Mouse (Mus musculus): ENCODE data around the gene Plb1.

Gene Plb1

DNA sequence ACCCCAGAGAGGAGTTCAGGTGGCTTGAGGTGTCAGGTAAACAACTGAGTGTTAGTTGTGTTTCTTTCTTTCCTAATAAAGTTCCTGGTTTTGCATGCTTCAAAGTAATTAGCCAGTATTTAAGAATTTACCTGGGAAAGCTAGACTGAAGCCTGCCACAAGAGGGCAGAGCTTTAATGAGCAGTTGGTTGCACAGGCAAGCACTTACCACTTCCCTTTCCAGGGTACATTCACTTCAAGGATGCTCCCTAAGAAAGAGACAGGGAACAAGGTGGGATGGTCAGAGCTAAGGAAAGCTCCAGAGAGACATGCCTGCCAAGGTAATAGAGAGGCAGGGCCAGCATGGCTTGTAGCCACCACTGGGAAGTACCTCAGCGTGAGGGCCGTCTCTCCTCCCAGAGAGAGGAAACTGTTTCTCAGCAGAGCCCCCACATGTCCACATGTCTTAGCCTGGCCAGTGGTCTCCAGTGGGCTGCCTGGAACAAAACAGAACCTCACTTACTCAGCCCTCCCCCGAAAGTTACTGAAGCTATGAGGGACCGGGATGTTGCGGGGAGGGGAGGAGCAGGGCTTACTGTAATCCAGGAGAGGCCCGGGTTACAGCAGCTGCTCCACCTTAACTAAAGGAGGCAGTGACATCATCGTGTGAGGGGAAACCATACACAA lies 89.8 kb downstream of the Plb1 start:
- DNase-seq (ENCODE audit: extremely low read depth, insufficient read length, low spot score), result peak; percentile 34

- DNase-seq (ENCODE audit: extremely low read depth, insufficient read length, low spot score), result no peak
These were observed 95.6 kb downstream of the Plb1 start for GRCm38 (mm10) chr5:32328139-32328538.

GRCm38 (mm10) chr5:32332591-32332990 lies 100.1 kb downstream of the Plb1 start:
- no peak for DNase-seq (ENCODE audit: extremely low read depth, insufficient read length, low spot score)

GRCm38 (mm10) chr5:32335172-32335571 lies 102.7 kb downstream of the Plb1 start:
- DNase-seq (ENCODE audit: extremely low read depth, insufficient read length, low spot score), result no peak

GRCm38 (mm10) chr5:32336092-32336491 lies 103.6 kb downstream of the Plb1 start:
- peak; percentile 41 for DNase-seq (ENCODE audit: extremely low read depth, insufficient read length, low spot score)

DNA sequence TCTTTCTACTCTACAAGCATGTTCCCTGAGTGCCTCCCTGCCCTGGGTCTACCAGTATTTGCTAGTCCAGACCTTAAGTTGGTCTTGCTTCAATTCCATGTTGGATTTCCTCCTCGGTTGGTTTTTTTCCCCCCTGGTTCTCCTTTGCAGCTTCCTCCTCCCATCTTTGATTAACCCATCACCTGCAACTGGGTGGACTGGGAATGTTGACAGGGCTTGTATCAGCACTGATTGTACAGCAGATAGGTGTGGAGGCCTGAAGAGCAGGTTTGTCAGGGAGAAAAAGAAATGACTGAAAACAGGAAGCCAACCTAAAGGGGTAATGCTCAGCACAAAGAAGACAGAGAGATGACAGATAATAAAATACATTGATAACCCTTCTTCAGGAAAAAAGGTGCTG lies 104.8 kb downstream of the Plb1 start:
- no peak for DNase-seq (ENCODE audit: extremely low read depth, insufficient read length, low spot score)

DNA sequence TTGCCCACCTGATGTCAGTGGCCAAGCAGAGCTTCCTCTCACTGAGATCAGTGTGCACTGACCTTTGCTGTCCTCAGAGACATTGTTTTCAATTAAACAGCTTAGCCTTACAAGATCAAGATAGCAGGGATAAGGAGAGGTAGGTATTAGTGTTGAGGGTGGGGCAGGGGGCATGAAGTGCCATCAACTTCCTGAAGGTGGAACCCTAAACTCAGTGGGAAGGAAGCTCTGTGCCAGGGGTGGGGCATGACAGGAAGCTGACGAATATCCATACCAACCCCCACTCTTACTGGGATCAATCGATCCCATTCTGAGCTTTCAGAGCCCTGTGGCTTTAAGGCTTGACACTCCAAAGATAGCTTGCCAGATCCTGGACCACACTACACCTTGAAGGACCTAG lies 105.8 kb downstream of the Plb1 start:
- no peak for DNase-seq (ENCODE audit: extremely low read depth, insufficient read length, low spot score)

DNA sequence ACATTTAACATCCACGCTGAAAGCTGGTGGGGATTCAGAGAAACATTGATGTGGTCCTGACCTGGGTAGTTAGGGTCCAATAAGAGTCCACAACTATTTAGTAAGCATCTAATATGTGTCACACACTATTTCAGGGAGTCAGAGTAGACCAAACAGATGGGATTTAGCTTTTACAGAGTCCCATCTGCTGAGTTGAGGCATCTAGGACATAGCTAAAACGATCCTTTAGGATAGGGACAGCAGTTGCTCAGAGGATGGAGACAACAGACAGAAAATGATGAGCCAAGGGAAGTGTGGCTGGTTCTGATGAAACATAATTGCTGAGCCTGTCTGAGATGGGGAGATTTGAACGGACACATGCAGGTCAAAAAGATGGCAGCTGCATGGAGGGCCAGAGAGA lies 106.3 kb downstream of the Plb1 start:
- no peak for DNase-seq (ENCODE audit: extremely low read depth, insufficient read length, low spot score)

GRCm38 (mm10) chr5:32340246-32340645 lies 107.7 kb downstream of the Plb1 start:
- no peak for DNase-seq (ENCODE audit: extremely low read depth, insufficient read length, low spot score)

DNA sequence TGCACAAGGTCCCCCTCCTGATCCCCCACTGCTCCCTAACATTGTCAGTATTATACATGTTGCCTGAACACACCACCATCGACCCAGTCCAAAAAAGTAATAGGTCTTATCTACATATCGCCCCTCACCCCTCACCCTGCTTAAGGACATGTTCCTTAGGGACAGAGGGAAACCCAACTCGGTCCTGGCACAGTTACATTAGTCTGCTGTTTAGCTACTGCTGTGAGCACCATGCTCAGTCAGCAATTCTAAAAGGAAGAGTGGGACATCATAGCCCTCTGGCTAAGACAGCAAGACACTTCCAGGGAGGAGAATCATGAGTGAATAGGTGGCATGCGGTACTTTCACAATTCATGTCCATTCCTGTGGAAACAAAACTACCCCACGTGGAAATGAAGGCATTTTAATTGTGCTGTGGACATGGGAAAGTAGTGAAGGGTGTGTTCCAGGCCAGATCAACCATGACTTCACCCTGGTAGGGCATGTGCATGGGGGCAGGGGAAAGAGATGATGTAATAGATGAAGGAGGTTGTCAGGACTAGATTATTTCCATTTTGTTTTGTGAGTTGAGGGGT lies 110.3 kb downstream of the Plb1 start:
- no peak for DNase-seq (ENCODE audit: extremely low read depth, insufficient read length, low spot score)

DNA sequence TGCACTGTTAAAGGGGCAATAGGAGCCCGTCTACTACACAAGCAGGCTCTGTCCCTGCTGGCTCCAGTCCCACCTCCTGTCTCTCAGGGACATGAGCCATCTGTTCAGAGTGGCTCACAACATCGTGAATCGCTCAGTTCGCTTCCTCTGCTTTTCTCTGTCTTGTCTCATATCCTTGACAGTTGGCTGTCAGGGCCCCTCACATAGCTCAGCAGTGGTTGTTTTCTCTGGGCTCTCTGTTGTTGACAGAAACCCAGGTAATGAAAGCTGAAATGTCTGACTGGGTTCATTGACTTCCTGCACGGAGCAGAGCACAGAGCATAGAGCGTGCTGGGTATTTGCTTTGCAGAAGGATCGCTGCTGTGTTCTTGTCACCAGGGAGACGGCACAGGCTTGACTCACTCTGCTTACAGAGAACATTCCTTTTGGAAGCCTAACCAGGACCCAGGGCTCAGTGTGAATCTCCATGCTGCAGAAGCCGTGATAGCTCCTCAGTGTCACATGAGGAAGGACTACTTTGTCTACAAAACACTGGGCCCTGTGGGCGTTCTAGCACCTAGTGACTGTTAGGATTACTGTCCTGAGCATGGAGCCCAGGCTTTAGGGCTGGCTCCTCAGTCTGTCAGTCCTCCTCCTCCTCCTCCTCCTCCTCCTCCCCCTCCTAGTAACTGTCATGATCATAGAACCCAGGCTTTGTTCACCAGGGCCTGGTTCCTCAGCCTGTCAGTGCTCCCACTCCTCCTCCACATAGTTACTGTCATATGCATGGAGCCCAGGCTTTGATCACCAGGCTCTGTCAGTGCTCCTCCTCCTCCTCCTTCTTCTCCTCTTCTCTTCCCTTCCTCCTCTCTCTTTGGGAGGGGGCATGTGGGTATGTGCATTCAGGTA lies 113.8 kb downstream of the Plb1 start:
- peak; percentile 46 for DNase-seq (ENCODE audit: extremely low read depth, insufficient read length, low spot score)

- no peak for DNase-seq (ENCODE audit: extremely low read depth, insufficient read length, low spot score)
These were observed 117.2 kb downstream of the Plb1 start for GRCm38 (mm10) chr5:32349718-32350117.

GRCm38 (mm10) chr5:32350551-32351256 lies 118.2 kb downstream of the Plb1 start:
- no peak for DNase-seq (ENCODE audit: extremely low read depth, insufficient read length, low spot score)

GRCm38 (mm10) chr5:32351721-32352465 lies 119.4 kb downstream of the Plb1 start:
- no peak for DNase-seq (ENCODE audit: extremely low read depth, insufficient read length, low spot score)

GRCm38 (mm10) chr5:32352845-32353244 lies 120.3 kb downstream of the Plb1 start:
- no peak for DNase-seq (ENCODE audit: extremely low read depth, insufficient read length, low spot score)

GRCm38 (mm10) chr5:32353280-32353679 lies 120.8 kb downstream of the Plb1 start:
- peak; percentile 59 for DNase-seq (ENCODE audit: extremely low read depth, insufficient read length, low spot score)

GRCm38 (mm10) chr5:32360511-32360910 lies 128.0 kb downstream of the Plb1 start:
- no peak for DNase-seq (ENCODE audit: extremely low read depth, insufficient read length, low spot score)

- DNase-seq (ENCODE audit: extremely low read depth, insufficient read length, low spot score), result no peak
These were observed 129.1 kb downstream of the Plb1 start for GRCm38 (mm10) chr5:32361441-32362235.

GRCm38 (mm10) chr5:32369391-32369790 lies 136.9 kb downstream of the Plb1 start:
- DNase-seq (ENCODE audit: extremely low read depth, insufficient read length, low spot score), result no peak

DNA sequence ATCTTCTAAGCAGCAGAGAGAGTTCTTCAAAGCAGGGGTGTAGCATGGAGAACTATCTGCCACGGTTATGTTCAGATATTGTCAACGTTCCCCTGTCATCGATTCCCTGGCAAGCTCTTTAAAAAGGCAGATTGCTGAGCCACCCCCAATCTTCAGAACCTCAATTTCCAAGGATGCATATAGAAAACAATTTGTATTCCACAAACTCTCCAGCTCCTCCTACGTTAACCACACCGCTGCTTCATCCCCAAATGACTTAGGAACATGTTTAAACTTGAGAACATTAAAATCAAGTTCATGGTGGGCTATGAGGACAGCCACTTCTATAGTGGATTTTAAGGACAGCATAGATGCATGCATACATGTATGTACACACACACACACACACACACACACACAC lies 138.7 kb downstream of the Plb1 start:
- no peak for DNase-seq (ENCODE audit: extremely low read depth, insufficient read length, low spot score)

Data from 3134 (cell line).